Mouse (Mus musculus) thymus, postnatal 25 days (tissue): ENCODE results near the gene Rasgrp3.

Experiments used
- DNase-seq: peaks from one replicate; pipeline ENCODE4 v3.0.0; 2022

Gene Rasgrp3

DNA sequence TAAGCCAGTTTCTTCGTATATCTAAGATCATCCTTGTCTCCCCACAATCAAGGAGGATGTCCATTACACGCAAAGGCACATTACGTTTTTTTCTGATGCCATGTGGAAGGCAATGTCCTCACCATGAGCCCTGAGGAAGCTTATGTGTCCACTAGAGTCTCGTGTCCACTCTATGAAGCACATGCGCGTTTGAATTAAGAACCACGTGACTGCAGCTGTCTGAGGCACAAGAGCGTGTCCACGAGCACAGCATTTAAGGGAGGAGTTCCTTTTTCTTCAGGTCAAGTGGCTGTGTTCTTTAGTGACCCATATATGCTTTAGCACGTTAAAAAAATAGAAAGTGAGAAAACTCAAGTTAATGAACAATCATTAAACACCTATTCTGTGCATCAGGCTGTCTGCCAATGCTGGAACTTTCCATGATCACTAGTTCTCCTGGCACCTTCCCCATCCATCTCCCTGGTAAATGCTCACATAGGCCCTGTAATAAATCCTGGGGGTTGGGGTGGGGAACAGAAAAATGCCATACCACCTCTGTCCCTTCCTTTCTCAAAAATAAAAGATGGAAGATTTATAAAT lies 70.5 kb downstream of the Rasgrp3 start:
- no peak for DNase-seq

DNA sequence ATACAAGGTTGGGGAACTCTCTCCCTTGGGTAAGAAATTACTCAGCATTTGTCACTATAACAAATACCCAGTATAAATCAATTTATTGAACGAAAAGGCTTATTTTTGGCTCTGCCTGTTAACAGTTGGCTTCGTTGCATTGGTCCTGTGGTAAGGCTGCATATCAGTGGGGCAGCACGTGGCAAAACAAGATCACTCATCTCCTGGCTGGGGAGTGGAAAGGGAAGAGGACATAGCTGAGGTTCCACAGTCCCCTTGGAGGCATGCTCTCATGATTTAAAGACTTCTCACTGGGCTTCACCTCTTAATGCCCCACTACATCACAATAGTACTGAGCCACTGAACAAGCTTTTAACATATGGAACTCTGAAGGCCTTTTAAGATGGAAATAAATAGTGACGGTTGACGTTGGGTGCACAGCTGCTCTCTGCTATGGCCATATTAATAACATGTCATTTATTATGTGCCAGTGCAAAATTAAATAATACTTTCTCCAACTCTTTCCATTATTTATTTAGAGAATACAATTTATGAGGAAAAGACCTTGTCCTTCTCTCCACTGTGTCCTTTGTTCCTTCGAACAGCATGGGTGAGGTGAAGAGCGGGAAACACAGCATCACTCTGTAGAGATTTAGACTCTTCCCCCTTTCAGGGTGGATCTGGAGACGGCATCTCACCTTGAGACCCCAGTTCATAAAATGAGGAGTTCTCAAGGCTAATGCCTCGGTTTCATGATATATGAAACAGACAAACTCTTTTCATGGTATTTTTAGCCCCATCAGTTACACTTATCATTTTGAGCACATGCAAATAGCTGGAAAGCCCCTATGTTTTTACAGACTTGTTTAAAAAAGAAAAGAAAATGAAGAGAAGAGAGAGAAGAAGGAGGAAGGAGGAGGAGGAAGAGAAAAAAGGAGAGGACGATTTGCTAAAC lies 71.3 kb downstream of the Rasgrp3 start:
- no peak for DNase-seq

DNA sequence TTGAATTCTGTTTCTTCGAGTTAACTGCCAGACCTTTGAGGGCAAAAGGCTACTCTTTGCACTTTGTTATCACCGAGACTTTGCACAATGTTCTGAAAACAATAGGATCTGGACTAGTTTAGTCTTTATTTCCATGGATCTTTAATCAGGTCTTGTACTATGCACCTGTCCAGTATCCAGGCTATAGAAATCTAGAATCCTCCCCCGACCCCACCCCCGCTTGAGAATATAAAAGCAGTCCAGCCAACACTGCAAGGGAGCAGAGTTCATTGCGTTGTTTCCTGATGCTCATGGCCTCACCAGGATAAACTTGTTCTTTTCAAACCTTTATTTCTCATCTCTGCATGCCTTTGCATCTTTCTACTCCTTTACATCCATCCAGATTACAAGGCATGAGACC lies 73.6 kb downstream of the Rasgrp3 start:
- no peak for DNase-seq

DNA sequence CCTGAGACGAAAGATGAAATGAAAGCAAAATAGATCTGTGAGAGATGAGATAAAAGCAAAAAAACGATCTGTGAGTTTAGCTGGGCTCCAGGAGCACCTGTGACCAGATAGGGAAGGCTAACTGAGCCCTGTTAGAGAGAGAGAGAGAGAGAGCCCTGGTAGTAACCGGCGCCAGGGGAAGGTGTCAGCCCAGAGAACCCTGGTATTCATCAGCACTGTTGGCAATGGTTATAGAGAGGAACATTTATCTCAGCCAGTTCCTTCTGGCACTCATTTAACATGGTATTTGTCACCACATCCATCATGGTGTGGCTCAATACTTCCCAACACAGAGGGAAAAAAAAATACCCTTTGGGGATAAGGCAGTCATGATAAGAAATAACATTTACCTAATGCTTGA lies 80.9 kb downstream of the Rasgrp3 start:
- DNase-seq = no peak

DNA sequence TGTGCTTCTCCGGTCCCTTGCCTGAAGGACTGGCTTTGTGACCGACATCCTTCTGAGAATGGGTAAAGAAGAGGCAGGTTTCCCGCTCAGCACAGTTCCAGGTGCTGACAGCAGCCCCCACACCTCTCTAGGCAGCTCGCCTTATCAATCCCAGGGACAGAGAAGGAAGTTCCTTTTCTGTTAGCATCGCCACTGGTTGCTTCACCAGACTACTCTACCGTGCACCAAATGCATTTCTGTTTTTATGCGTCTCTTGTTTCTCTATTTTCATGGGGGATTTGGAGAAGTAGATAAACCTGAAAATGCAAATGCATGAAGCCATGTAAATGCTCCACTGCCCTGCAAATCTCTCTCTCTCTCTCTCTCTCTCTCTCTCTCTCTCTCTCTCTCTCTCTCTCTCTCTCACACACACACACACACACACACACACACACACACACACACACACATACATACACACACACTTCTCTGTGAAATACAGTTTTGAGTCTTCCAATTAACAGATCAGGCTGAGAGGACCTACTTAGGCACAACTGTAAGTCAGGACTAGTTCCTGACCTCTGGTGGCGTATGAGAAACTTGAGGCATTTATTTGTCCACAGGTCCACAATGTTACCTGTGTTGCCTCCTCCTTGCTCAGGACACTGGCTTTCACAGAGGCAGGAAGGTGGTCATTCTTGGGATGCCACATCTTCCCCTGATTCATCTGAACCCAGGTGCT lies 82.6 kb downstream of the Rasgrp3 start:
- no peak for DNase-seq

DNA sequence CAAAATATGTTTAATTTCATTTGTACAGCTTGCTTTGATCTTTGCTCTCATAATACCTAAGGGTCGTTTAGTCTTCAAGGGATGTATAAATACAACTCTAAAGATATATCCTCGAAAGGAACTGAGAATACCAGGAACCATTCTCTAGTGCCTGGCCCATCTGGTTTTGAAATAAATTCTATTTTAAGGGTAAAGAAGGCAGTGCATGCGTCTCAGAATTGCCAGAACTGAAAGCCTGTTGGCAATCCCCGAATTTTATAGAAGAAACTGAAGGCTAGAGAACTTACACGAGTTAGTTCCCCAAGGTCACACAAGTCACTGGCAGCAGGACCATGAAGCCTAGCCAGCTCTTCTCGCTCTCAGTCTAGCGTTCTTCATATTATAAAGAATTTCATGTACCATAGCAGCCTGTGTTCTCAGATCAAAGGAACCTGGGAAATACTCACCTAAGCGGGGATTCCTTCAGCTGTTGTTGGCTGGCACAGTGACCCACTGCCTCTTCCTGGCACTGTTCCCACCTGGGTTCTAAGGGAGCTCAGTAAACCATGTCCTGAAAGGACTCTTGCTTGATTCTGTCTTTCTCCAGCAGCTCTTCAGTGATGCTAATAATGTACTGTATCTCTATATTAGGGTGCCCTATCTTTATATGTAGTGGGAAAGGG lies 83.7 kb downstream of the Rasgrp3 start:
- DNase-seq = no peak

DNA sequence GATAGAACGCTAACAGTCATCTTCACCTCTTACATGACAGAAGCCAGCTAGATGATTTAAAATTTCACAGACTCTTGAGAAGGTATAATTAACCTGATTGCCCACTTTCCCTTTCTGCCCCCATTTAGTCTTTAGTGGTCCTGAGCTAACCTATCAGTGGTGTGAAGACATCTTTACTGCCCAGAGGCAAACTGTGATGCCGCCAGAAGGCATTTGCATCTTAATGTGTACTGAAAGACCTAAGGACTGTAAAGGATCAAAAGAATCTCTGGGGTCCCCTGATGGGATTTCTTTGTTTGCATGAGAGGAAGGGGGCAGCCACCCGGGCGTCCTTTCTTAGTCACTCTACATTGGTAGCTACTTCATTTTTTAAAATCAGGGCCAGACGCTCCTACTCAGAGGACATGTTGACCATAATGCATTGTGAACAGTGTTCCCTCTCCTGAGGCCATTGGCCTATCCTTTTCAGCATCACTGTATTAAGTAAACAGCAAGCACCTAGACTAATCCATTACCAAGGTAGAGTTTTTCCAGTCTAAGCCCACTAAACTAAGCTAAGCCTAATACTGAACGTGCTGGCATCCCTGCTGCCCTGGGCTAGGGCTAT lies 85.6 kb downstream of the Rasgrp3 start:
- no peak for DNase-seq

DNA sequence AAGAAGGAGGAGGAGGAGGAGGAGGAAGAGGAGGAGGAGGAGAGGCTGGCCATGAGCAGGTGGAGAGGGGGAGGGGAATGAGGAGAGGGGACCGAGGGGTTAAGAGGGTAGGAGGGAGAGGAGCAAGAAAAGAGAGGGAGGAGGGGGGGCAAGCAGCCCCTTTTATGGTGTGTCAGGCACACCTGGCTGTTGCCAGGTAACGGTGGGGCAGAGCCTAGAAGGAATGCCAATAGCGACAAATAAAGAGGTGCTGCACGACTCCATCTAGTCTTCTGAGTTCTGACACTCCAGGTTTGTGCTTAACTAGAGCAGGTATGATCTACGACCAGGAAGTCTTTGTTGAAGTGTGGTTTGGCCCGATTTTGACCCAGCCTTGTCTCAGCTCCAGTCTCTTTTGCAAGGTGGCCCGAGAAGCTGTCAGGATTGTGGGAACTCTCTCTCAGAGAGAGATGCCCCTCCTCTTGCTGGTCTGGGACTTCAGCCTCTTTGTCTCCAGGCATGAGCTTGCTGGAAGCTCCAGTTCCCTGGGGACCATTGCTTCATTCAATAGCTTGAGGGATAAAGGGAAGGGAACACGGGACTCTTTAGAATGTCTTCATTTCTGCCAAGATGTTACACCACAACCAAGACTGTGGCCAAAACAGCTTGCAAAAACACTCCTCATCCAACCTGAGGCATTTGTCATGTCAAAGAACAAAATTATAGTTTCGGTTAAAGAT lies 86.8 kb downstream of the Rasgrp3 start:
- DNase-seq = no peak

DNA sequence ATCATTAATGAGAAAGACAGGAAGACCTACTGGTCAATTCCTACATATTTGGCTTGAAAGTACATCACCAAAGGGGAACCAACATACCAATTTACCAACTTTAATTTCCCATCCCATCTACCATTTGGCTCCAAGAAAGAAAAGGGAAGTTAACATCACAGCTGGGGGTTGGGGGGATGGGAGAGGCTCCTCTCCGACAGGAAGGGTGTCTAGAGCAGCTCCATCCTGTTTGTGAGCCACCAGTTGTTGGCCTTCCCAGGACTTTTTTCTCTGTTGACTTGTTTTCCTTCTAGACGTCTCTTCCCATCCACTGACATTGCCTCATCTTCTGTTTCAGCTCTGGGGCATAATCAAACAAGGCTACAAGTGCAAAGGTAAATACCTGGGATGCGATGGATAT lies 88.1 kb downstream of the Rasgrp3 start:
- no peak for DNase-seq

DNA sequence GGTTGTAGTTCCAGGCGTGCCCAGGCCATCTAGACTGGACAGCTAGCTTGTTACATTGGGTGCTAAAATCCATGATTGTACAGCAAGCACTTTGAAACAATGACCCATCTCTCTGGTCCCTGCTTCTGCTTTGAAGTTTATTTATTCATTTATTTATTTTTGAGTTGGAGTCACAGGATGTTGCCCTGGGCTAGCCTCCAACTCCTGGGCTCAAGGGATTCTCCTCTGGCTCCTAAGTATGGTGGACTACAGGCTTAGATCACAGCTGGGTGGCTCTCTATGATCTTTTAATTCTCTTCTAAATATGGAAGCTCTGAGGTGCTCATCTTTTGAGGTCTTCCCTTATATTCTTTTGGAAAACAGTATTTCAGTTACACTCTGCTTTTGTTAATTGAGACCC lies 90.7 kb downstream of the Rasgrp3 start:
- DNase-seq = no peak

DNA sequence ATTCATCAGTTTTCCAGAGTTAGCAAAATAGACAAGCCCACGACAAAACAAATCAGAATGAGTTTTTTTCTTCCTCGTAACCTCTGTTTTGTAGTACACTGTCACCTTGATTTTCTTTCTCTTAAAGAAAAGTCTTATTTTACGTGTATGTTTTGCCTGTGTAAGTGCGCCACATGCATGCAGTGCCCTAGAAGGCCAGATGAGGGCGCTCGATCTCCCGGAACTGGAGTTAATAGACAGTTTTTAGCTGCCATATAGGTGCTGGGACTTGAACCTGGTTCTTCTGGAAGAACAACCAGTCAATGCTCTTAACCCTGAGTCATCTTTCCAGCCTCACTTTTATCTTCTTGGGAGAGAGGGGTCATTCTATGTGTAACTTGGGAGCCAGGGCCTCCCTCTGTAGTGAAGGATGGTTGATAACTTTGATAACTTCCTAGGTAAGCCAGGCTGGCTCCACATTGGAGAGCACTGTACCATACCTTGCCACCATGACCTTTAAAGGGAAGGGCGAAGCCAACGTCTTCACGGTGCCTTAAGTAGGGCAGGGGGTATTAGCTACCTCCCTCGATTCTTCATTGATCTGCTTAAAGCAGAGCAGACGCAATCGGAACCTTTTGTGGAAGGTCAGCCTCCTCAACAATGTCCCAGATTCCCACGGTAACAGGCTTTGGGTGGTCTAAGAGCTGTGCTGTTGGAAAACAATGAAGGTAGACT lies 93.7 kb downstream of the Rasgrp3 start:
- DNase-seq = no peak

DNA sequence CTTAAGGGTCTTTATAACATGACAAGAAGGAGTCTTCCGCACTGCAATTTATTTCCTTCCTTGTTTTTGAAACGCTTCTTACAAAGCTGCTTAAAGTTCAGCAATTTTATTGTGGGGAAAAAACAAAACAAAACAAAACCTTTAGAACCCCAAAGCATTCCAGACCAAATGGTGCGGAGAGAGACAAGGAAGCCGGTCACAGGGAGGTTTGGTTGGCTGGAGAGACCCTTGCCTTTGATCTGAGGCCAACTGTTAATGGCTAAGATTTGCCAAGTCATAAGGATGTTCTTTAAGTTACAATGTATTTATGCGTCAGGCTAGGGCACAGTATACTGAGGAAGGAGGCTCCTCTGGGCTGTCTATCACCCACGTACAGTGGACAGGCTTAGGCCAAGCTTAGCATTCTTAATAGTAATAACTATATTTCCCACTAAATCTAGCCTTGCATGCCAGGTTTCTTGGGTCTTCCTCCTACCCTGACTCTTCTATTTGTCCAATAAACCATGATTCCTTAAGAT lies 96.8 kb downstream of the Rasgrp3 start:
- DNase-seq = no peak

DNA sequence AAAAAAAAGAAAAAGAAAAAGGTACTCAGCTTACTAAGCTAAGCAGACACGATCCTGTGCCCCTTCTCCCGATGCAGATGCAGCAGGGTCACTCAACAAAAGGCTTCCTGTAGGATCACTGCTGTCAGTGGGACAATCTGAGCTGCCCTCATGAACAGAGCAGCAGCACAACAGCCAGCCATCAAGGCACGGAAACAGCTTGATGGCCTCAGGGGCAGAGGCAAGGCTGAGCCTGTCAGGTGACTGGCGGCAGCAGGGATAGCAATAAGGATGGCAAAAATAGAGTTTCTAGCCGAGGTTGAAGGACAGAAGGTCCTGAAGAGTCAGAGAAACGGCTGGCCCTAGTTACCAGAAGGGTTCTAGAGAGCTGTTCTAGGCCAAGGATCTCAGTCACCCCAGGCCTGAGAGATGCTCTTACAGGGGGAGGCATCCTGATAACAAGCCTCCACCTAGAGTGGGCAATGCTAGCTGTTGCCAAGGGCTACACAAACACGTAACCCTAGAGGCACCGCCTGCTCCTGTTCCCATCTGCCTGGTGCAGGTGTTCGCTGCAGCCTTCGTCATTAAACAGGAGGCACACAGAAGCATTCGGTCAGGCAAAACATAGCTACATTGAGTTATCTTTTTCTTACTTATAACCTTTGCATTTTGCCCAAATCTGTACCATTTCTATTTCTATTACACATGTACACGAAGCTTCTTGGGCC lies 98.8 kb downstream of the Rasgrp3 start:
- DNase-seq = no peak

DNA sequence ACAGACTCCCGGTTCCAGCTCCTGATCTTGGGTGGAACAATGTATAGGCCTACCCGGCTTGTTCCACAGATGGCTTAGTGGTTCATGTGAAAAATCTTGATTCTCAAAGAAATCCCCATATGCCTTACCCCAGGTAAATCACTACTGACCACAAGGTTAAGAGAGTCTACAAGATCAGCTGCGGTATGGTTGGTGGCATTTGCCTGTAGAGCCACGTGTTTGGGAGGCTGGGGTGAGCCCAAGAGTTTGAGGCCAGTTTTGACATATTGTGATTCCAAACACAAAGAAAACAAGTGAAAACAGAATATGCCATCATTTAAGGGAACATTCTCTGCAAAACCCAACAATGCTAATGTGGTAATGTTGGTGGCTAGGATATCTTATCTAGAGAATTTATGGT lies 99.9 kb downstream of the Rasgrp3 start:
- no peak for DNase-seq

DNA sequence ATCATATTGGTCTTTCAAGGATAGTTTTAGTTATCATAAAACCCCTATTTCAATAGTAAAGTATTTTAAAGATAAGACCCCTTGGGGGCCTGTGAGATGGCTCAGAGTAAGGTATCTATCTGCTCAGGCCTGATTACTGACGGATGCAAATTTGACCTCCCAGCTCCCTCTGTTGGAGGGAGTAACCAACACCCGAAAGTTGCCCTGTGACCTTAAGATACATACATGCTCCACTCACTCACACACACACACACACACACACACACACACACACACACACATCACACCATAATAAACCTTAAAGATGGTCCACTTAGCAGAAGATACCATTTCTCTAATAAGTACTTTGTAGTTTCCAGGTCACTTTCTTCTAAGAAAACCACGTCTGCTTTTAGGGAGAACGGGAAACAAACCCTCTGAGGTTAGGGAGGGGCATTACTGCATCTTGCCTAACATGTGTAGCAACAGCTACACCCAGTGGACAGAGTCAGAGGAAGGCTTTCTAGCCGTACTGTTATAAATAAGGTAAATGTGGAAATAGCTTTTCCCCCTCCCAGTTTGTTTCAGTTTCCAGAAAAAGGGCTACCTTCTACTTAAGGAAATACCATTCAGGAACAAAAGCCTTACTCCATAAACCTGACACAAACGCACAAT lies 100.8 kb downstream of the Rasgrp3 start:
- DNase-seq = no peak

DNA sequence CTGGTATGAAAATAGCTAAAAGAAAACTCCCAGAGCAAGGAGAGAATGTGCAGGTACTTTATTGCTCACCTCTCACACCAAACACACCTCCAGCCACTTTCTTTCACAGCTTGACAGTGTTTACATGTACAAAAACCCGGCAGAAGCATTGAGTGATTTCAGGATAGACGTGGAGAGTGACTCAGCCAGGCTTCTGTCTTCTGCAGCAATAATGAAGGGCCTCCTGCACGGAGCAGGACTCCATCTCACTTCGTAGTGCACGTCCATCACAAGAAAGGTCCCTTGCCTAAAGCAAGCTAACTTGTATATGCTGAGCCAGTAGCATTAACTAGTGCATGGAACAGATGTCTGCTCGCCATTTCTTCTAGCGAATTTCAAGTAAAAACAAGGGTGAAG lies 101.4 kb downstream of the Rasgrp3 start:
- no peak for DNase-seq

DNA sequence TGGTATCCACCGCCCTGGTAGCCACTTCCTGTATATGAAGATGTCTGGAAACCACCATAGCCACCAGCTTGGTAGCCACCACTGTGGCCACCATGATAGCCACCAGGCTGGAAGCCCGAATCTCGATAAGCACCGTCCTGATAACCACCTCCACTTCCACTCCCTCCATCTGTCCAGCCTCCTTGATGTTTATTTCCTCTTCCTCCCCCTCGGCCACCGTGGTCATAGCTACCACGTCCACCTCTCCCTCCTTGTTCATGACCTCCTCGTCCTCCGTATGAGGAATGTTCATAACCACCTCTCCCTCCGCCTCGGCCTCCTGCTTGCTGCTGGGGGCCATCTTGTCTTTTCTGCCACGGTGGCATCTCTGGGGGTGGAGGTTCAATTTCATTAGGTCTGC lies 102.7 kb downstream of the Rasgrp3 start:
- no peak for DNase-seq

DNA sequence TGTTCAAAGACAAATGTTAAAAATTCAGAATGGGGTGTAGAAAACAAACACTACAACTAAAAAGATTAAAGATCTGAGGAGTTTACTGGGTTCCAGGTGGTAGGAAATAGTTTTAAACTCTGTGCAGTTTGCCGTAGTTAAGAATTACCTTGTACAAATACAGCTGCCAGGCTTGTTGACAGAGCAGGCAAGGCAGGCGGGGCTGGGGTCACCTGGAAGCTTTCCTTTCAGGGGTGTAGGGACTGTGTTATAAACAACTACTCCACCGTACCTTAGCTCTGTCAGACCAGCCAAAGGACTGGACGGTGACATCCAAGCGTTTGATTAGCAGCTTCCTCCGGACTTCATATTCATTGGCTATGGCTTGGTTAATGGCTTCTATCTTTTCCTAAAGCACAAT lies 103.4 kb downstream of the Rasgrp3 start:
- DNase-seq = no peak

DNA sequence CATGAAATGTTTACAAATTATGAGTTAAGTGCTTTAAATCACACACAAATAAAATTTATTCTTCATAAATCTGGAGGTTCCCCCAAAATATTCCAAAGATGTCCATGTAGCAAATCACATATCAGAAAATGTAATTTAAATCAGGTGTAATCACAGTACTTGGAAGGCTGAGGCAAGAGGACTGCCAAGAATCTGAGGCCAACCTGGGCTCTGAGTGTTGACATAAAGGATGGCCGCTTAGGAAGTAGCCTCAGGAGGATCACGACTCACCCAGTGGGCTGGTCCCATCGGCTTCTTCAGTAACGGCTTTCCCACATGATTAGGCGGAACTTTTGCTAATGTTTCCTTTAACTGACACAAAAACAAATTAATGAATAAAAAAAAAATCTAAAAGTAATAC lies 104.1 kb downstream of the Rasgrp3 start:
- DNase-seq = no peak

DNA sequence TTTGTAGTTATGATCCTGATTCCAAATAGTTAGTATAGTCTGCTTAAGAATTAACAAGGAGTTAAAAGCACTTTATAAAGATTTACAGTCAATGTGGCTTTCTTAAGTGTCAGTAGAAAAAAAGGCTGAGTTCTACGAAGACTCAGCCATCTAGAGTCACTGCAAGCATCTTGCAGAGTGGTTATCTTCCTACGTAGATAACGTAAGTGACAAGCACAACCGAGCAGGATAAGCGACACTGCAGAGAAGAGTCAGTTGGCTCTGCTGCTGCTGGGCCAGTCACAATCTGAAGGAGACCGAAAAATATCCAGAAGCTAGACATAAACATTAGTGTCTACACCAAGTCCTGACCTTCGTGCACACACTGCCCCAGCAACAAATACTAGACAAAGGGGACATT lies 107.7 kb downstream of the Rasgrp3 start:
- DNase-seq = no peak
